Mouse (Mus musculus): ENCODE measurements around the gene Pbx1. TPM values are rescaled to one million over a fixed set of nuclear protein-coding genes. Genes with fewer than 3 reads are reported as not detected.

Pbx1 gene
- polyA plus RNA-seq, 1 experiment from 2014 or later = 78.9 TPM

DNA sequence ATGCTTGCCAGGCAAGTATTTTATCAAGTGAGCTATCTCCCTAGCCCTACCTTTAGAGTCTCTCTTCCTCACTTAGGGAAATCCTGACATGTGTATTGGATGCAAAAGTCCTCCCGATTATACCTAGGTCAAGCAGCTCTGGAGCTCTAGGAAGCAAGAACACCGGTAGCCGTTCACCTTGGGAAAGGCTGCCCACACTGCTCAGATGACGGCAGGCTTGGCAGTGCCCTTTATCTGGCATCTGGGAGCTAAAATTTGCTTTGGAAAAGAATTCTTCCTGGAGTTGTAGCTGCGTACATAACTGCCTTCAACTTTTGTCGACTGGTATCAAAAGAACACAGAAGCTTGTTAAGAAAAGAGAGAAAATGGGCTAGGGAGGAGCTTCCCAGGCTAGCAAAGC lies 37.5 kb downstream of the Pbx1 start:
- ATAC-seq = no peak
- H3K9me3 ChIP-seq (replicated peaks) = no peaks in the 10 kb centered on the region
- peaks cover 74% of the 10 kb centered on the region for H3K4me1 ChIP-seq
- peak overlapping the region; percentile 36 for H3K27ac ChIP-seq
- no peak overlapping the region for H3K9ac ChIP-seq
- H3K27me3 ChIP-seq = no peaks in the 10 kb centered on the region
- H3K4me2 ChIP-seq = no peak overlapping the region
- no peak overlapping the region for H3K4me3 ChIP-seq
- peaks cover 33% of the 10 kb centered on the region for H3K36me3 ChIP-seq (ENCODE audit: poor library complexity, severe bottlenecking)
- WGBS = 53% methylated on average over 6 of the region's 6 CpGs

GRCm38 (mm10) chr1:168393456-168393855 lies 38.6 kb downstream of the Pbx1 start:
- Histone ChIP-seq H3K36me3 (ENCODE audit: poor library complexity, severe bottlenecking) (peaks cover 37% of the 10 kb centered on the region), H3K27ac (peak overlapping the region; percentile 83), H3K27me3 (no peaks in the 10 kb centered on the region), H3K9ac (peak overlapping the region; percentile 35), H3K4me2 (peak overlapping the region; percentile 46; the same call in 1 of the 2 replicates), H3K4me3 (no peak overlapping the region), H3K4me1 (peaks cover 85% of the 10 kb centered on the region), H3K9me3 (replicated peaks) (no peaks in the 10 kb centered on the region)
- ATAC-seq = no peak
- 55% methylated on average over 4 of the region's 4 CpGs for WGBS

- Histone ChIP-seq H3K27me3 (no peaks in the 10 kb centered on the region), H3K9ac (no peak overlapping the region), H3K4me1 (peaks cover 86% of the 10 kb centered on the region), H3K27ac (peak overlapping the region; percentile 83), H3K4me3 (no peak overlapping the region), H3K36me3 (ENCODE audit: poor library complexity, severe bottlenecking) (peaks cover 31% of the 10 kb centered on the region), H3K9me3 (replicated peaks) (no peaks in the 10 kb centered on the region), H3K4me2 (peak overlapping the region; percentile 46)
- peak; percentile 46; the same call in 1 of the 2 replicates for ATAC-seq
- WGBS = 25% methylated on average over 5 of the region's 5 CpGs
These were observed 39.6 kb downstream of the Pbx1 start for GRCm38 (mm10) chr1:168392500-168392853.

DNA sequence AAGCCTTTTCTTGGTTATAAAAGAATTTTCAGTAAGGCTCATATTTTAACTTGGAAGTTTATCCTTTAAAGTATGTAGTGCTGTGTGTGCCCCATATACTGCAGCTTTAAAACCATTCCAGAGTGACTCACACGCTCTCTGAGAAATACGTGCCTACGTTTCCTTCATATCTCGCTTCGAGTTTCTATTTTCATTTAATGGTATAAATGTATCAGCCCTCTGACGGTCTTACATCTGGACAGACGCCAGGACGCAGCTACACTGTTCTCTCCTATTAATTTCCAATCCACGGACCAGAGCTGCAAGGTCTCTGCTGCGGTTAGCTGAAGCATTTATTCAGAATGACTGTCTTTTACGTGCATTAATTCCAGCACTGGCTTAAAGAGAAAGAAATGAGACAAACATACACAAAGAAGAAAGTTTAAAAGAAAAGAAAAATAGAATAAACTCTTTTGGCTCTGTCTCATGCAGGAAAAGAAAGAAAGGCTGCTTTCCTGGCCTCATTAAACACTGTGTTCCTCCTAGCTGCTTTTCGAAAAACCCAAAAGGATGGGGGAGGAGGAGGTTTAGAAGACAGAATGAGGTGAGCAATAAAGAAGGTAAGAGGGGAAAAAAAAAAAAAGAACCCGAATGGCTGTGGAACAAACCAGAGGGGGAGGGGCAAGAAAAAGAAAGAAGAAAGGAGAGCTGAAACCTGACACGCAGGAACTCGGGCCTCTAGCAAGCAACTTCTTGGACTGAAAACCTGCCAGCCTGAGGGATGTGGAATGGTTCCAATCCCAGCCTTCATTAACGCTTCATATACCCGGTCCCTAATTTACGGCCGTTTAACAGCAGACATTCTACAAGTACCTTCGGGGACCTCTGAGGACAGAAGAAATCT lies 40.2 kb downstream of the Pbx1 start:
- ATAC-seq = peak; percentile 68
- Histone ChIP-seq H3K27me3 (no peaks in the 10 kb centered on the region), H3K9me3 (replicated peaks) (no peaks in the 10 kb centered on the region), H3K4me2 (peak overlapping the region; percentile 46), H3K4me3 (0 out of 2 replicates have a peak overlapping the region, but pooled peaks have one; percentile 2), H3K36me3 (ENCODE audit: poor library complexity, severe bottlenecking) (peaks cover 26% of the 10 kb centered on the region), H3K9ac (no peak overlapping the region), H3K4me1 (peaks cover 86% of the 10 kb centered on the region), H3K27ac (peak overlapping the region; percentile 83)
- WGBS = 10% methylated on average over 20 of the region's 20 CpGs

DNA sequence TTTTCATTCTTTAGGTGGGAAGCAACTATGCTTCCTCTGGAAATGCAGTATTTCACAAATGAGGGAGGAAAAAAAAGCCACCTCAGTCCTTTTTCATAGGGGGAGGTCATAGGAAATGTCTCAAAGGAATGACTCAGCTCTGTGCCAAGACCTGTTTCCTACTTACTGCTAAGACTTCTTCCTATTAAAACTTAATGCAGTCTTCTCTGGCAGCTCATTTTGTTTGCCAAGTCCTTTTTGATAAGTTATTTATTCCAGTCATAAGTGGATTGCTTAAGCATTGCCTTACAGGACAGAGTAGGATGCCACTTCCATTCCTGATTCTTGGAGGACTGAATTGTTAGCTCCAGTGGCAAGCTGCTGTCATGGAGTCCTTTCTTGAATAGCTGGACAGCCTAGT lies 41.3 kb downstream of the Pbx1 start:
- Histone ChIP-seq H3K9me3 (replicated peaks) (no peaks in the 10 kb centered on the region), H3K9ac (no peak overlapping the region), H3K27me3 (no peaks in the 10 kb centered on the region), H3K4me2 (no peak overlapping the region), H3K36me3 (ENCODE audit: poor library complexity, severe bottlenecking) (peaks cover 21% of the 10 kb centered on the region), H3K27ac (peak overlapping the region; percentile 48), H3K4me3 (no peak overlapping the region), H3K4me1 (peaks cover 92% of the 10 kb centered on the region)
- ATAC-seq = no peak

DNA sequence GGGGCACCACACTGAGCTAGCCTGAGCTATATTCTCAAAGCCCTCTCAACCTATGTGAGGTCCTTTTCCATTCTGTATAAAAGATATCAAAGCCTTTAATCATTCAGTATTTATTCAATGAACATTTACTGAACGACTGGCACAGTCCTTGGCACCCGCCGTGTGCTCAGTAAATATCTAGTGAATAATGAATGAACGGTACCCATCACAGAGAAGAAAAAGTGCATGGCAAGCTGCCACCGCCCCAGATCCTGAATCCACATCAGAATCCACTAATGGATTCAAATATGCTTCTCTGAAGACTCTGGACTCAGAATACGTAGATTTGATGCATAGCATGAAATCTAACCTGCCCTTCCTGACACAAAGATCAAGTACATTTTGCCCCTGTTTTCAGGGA lies 45.9 kb downstream of the Pbx1 start:
- Histone ChIP-seq H3K4me1 (peaks cover 92% of the 10 kb centered on the region), H3K4me2 (peak overlapping the region; percentile 13; the same call in 1 of the 2 replicates), H3K4me3 (no peak overlapping the region), H3K27me3 (no peaks in the 10 kb centered on the region), H3K36me3 (ENCODE audit: poor library complexity, severe bottlenecking) (peaks cover 12% of the 10 kb centered on the region), H3K9me3 (replicated peaks) (no peaks in the 10 kb centered on the region), H3K27ac (peak overlapping the region; percentile 91), H3K9ac (no peak overlapping the region; the same call in 1 of the 2 replicates)
- ATAC-seq = no peak
- WGBS = 35% methylated on average over 6 of the region's 6 CpGs

DNA sequence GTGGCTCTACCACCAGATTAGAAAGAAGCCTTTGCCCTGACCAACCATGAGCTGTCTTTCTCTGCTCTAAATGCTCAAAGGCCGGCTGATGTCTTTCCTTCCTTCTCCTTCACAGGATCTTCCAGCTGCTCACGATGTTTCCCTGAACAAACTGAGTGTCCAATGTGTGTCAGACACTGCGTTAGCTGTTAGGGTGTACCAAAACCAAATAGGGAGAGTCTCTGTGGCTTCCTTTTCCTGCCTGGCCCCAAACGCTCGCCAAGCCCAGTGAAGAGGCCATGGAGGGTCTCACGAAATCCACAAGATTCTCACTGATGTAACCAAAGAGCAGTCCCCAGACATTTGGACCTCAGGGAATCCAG lies 47.5 kb downstream of the Pbx1 start:
- ATAC-seq = 0 out of 2 replicates have a peak, but pooled peaks have one; percentile 0

GRCm38 (mm10) chr1:168383832-168384593 lies 48.1 kb downstream of the Pbx1 start:
- H3K9me3 ChIP-seq (replicated peaks) = no peaks in the 10 kb centered on the region
- H3K27ac ChIP-seq = peak overlapping the region; percentile 91
- peak overlapping the region; percentile 34; the same call in 1 of the 2 replicates for H3K9ac ChIP-seq
- WGBS = 13% methylated on average over 5 of the region's 5 CpGs
- peak; percentile 77 for ATAC-seq
- no peak overlapping the region for H3K4me3 ChIP-seq
- no peaks in the 10 kb centered on the region for H3K27me3 ChIP-seq
- H3K4me1 ChIP-seq = peaks cover 91% of the 10 kb centered on the region
- H3K36me3 ChIP-seq (ENCODE audit: poor library complexity, severe bottlenecking) = peaks cover 5% of the 10 kb centered on the region; the same call in 1 of the 2 replicates
- peak overlapping the region; percentile 40 for H3K4me2 ChIP-seq

More for the DNA sequence above, 47.5 kb downstream of the Pbx1 start:
- Histone ChIP-seq H3K27ac (peak overlapping the region; percentile 91), H3K9me3 (replicated peaks) (no peaks in the 10 kb centered on the region), H3K36me3 (ENCODE audit: poor library complexity, severe bottlenecking) (peaks cover 4% of the 10 kb centered on the region; the same call in 1 of the 2 replicates), H3K9ac (0 out of 2 replicates have a peak overlapping the region, but pooled peaks have one; percentile 34), H3K4me1 (peaks cover 91% of the 10 kb centered on the region), H3K4me2 (peak overlapping the region; percentile 40), H3K4me3 (no peak overlapping the region), H3K27me3 (no peaks in the 10 kb centered on the region)
- 9% methylated on average over 6 of the region's 6 CpGs for WGBS

GRCm38 (mm10) chr1:168382823-168383157 lies 49.3 kb downstream of the Pbx1 start:
- H3K9me3 ChIP-seq (replicated peaks) = no peaks in the 10 kb centered on the region
- WGBS = 4% methylated on average over 4 of the region's 4 CpGs
- no peaks in the 10 kb centered on the region for H3K27me3 ChIP-seq
- ATAC-seq = no peak
- H3K4me2 ChIP-seq = peak overlapping the region; percentile 40; the same call in 1 of the 2 replicates
- H3K4me1 ChIP-seq = peaks cover 90% of the 10 kb centered on the region
- H3K36me3 ChIP-seq (ENCODE audit: poor library complexity, severe bottlenecking) = peaks cover 5% of the 10 kb centered on the region; the same call in 1 of the 2 replicates
- H3K4me3 ChIP-seq = no peak overlapping the region
- H3K9ac ChIP-seq = 0 out of 2 replicates have a peak overlapping the region, but pooled peaks have one; percentile 43
- H3K27ac ChIP-seq = peak overlapping the region; percentile 91

DNA sequence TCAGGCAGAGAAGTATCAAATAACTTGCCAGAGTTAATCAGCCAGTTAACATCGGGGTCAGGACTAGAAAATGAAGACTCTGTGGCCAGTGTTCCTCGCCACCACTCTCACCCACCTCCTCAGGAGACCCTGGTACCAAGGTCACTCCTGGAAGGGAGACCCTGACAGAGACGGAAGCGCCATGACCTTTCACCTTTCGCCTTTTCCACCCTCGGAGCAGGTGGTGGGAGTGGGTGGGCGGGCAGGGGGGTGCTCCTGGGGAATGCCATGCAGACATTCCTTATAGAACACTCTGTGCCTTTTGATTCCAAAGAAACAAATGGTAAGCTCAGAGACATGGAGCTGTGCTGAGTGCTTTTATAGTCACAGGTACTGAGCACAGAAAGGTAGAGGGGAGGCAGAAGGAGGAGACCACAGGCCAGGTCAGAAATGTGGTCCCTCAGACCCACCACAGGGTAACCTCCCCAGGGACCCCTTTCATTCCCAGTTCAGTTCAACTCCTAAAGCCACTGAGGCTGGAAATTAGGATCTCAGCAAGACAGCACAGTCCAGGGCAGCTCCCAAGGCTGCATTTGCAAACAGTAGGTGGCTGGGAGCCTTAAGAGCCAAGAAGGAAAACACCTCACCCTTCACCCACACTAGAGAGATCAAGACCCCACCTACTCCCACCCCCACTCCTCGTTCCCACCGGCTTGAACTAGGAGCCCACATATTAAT lies 49.8 kb downstream of the Pbx1 start:
- no peaks in the 10 kb centered on the region for H3K9me3 ChIP-seq (replicated peaks)
- peak overlapping the region; percentile 40; the same call in 1 of the 2 replicates for H3K4me2 ChIP-seq
- H3K36me3 ChIP-seq (ENCODE audit: poor library complexity, severe bottlenecking) = peaks cover 5% of the 10 kb centered on the region; the same call in 1 of the 2 replicates
- WGBS = 23% methylated on average over 9 of the region's 9 CpGs
- H3K27ac ChIP-seq = peak overlapping the region; percentile 91
- 0 out of 2 replicates have a peak, but pooled peaks have one; percentile 7 for ATAC-seq
- peaks cover 89% of the 10 kb centered on the region for H3K4me1 ChIP-seq
- H3K4me3 ChIP-seq = no peak overlapping the region
- peak overlapping the region; percentile 12; the same call in 1 of the 2 replicates for H3K9ac ChIP-seq
- no peaks in the 10 kb centered on the region for H3K27me3 ChIP-seq

DNA sequence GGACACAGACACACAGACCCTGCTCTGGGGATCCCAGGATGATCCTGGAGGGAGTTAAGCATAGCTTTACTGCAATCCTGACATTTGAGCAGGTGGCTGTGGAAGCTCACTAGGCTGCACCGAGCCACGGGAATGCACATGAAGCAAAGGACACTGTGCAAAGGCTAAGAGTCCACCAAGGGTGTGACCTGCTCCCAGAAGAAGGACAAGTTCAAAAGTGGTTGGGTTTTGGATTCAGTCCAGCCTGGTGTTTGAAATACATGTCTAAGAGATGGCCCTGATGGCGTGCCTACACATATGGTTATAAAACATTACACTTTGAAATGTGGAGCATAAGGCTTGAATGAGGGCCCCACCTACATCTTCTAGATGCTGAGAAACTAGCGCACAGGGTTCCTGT lies 50.6 kb downstream of the Pbx1 start:
- H3K27ac ChIP-seq = peak overlapping the region; percentile 25; the same call in 1 of the 2 replicates
- WGBS = 58% methylated on average over 4 of the region's 4 CpGs

More for the DNA sequence above, 50.6 kb downstream of the Pbx1 start:
- H3K36me3 ChIP-seq (ENCODE audit: poor library complexity, severe bottlenecking) = peaks cover 5% of the 10 kb centered on the region; the same call in 1 of the 2 replicates
- H3K4me1 ChIP-seq = peaks cover 85% of the 10 kb centered on the region
- ATAC-seq = no peak
- H3K9ac ChIP-seq = no peak overlapping the region
- H3K27me3 ChIP-seq = no peaks in the 10 kb centered on the region
- H3K4me3 ChIP-seq = no peak overlapping the region
- H3K9me3 ChIP-seq (replicated peaks) = no peaks in the 10 kb centered on the region
- H3K4me2 ChIP-seq = no peak overlapping the region

Data from forebrain, embryonic 13.5 days (tissue).